Mouse (Mus musculus) E14TG2a.4 (cell line): Measurements from ENCODE around the gene Dync1i2.

ENCODE experiments used
- CTCF ChIP-seq: conservative IDR thresholded peaks from 2 replicates; pipeline ENCODE4 v1.5.1; 2014; ENCODE audit warnings: low read length
- NANOG ChIP-seq: IDR thresholded peaks from 2 replicates; pipeline ENCODE4 v1.6.1; 2014; ENCODE audit warnings: borderline replicate concordance, low read length, mixed read lengths
- POU5F1 ChIP-seq: IDR thresholded peaks from 2 replicates; pipeline ENCODE4 v1.6.1; 2014; ENCODE audit warnings: low read length, borderline replicate concordance

DNA sequence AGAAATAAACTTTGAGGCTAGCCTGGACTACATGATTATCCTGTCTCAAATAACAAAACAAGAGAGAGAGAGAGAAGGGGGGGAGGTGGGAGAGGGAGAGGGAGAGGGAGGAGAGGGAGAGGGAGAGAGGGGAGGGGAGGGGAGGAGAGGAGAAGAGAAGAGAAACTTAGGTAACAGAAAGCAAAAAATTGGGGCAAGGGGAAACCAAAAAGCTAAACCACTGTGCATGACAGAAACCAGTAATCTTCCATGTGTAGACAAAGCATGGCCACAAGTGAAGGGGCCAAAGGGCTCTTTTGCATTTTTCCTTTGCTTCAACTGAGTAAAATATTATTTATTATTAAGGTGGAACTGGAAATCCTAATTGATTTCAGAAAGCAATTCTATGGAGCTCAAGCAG, 94.9 kb downstream of the Dync1i2 start:
- no peak for TF ChIP-seq CTCF
- no peak for TF ChIP-seq NANOG
- no peak for TF ChIP-seq POU5F1
